Mouse (Mus musculus): ENCODE measurements at regions not wholly inside any gene's neighbourhood (a gene's known extent, or its start where the extent isn't known, plus 50 kb on each side); places are given as distances from the start of the nearest gene placed in this dataset.

DNA sequence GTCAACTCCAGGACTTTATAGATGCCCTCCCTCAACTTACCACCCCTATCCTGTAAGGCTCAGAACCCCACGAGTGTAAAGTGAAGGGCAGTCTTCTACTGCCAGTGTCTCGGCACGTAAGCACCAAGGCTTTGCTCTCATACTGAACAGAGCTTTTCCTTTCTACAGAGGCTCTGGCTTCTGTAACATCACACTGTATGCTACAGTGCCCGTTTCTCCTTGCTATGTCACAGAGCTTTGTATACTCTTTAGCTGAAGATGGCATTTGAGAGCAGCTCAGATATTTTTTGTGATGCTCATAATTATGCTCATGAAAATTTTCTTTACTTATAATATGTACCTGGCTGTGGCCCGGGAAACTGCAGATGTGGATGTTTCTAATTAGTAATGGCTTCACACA, 53.2 kb upstream of the Gpc5 start:
- Histone ChIP-seq H3K36me3 (replicated peaks; ENCODE audit: insufficient read depth, low read length) (peaks cover 4% of the 10 kb centered on the region), H3K4me1 (ENCODE audit: insufficient read depth) (peaks cover 12% of the 10 kb centered on the region), H3K27ac (ENCODE audit: low read depth) (no peak overlapping the region), H3K4me2 (ENCODE audit: low read depth, low read length) (no peak overlapping the region), H3K4me3 (ENCODE audit: low read depth, low read length) (no peak overlapping the region), H3K9me3 (ENCODE audit: low read length) (no peaks in the 10 kb centered on the region), H3K27me3 (ENCODE audit: insufficient read depth, low read length) (0 out of 2 replicates have a peak, but pooled peaks cover 3% of the 10 kb centered on the region), H3K9ac (replicated peaks) (no peak overlapping the region)
- no peak for DNase-seq
- WGBS (ENCODE audit: insufficient replicate concordance), result 79% methylated on average over 5 of the region's 5 CpGs
- TF ChIP-seq CTCF (IDR thresholded peaks at IDR 0.05; ENCODE audit: low read depth), result no peak
- no peak for TF ChIP-seq EP300 (IDR thresholded peaks at IDR 0.05; ENCODE audit: low read depth)
- no peak for ATAC-seq

DNA sequence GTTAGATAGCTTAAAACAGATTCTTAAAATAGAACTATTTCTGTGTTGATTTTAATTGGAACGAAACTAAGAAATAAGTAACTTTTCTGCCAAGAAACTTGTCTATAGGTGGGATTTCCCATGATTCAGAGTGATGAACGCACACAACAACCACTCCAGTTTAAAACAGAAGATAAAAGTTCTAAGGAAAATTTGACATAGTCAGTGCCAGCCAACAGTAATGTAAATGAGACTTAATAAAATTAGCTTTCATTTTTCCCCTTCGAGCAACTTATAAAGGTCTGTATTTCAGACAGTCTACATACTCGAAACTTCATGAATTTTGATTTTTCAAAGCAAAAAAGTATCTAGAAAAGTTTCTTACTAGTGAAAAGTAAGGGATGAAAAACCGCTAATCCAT, 52.5 kb upstream of the Gpc5 start:
- Histone ChIP-seq H3K4me2 (ENCODE audit: low read depth, low read length) (peak overlapping the region; percentile 73), H3K4me1 (ENCODE audit: insufficient read depth) (peaks cover 15% of the 10 kb centered on the region), H3K27me3 (ENCODE audit: insufficient read depth, low read length) (0 out of 2 replicates have a peak, but pooled peaks cover 3% of the 10 kb centered on the region), H3K4me3 (ENCODE audit: low read depth, low read length) (no peak overlapping the region), H3K27ac (ENCODE audit: low read depth) (no peak overlapping the region), H3K9ac (replicated peaks) (no peak overlapping the region), H3K9me3 (ENCODE audit: low read length) (no peaks in the 10 kb centered on the region), H3K36me3 (replicated peaks; ENCODE audit: insufficient read depth, low read length) (peaks cover 11% of the 10 kb centered on the region)
- 65% methylated on average over 5 of the region's 5 CpGs for WGBS (ENCODE audit: insufficient replicate concordance)
- DNase-seq, result no peak
- TF ChIP-seq CTCF (IDR thresholded peaks at IDR 0.05; ENCODE audit: low read depth) (no peak), EP300 (IDR thresholded peaks at IDR 0.05; ENCODE audit: low read depth) (no peak)
- ATAC-seq, result no peak

- peak overlapping the region; percentile 67 for H3K4me3 ChIP-seq (ENCODE audit: low read depth, low read length)
- 2% methylated on average over 26 of the region's 30 CpGs for WGBS (ENCODE audit: insufficient replicate concordance)
- peaks cover 17% of the 10 kb centered on the region for H3K36me3 ChIP-seq (replicated peaks; ENCODE audit: insufficient read depth, low read length)
- DNase-seq, result no peak
- H3K4me1 ChIP-seq (ENCODE audit: insufficient read depth), result peaks cover 15% of the 10 kb centered on the region
- H3K27ac ChIP-seq (ENCODE audit: low read depth), result peak overlapping the region; percentile 96
- peak overlapping the region; percentile 73 for H3K4me2 ChIP-seq (ENCODE audit: low read depth, low read length)
- H3K9me3 ChIP-seq (ENCODE audit: low read length), result no peaks in the 10 kb centered on the region
- 0 out of 2 replicates have a peak, but pooled peaks cover 3% of the 10 kb centered on the region for H3K27me3 ChIP-seq (ENCODE audit: insufficient read depth, low read length)
- ATAC-seq, result peak; percentile 22; the same call in 1 of the 2 replicates
- TF ChIP-seq CTCF (IDR thresholded peaks at IDR 0.05; ENCODE audit: low read depth), result no peak
- no peak for TF ChIP-seq EP300 (IDR thresholded peaks at IDR 0.05; ENCODE audit: low read depth)
- H3K9ac ChIP-seq (replicated peaks), result peak overlapping the region; percentile 89
These were observed 51.9 kb upstream of the Gpc5 start for GRCm38 (mm10) chr14:115040091-115040571.

DNA sequence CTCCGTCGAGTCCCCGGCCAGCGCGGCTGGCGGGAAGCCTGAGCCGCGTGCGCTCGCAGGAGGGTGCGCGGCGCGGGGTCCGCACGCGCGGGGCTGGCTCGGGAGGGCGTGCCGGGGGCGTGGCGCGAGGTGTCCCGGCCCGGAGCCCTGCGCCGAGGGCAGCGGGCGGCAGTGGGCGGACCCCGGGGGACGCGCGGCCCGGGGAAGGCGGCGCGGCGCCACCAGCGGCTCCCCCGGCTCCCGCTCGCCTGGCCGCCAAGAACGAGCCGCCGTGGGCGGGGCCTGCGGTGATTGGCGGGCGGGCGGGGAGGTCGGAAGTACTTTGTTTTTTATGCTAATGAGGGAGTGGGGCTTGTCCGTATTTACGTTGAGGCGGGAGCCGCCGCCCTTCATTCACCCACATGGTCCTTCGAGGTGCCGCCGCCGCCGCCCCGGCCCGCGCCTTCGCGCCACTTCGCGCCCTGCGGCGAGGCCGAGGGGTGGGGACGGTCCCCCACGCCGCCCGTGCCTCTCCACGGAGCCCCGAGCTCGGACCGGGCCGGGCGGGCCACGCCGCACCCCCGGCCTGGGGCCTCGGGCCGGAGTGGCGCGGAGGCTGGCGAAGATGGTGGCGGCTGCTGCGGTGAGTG, 51.3 kb upstream of the Gpc5 start:
- TF ChIP-seq CTCF (IDR thresholded peaks at IDR 0.05; ENCODE audit: low read depth), result no peak
- no peak for TF ChIP-seq EP300 (IDR thresholded peaks at IDR 0.05; ENCODE audit: low read depth)
- Histone ChIP-seq H3K36me3 (replicated peaks; ENCODE audit: insufficient read depth, low read length) (peaks cover 23% of the 10 kb centered on the region), H3K9me3 (ENCODE audit: low read length) (no peaks in the 10 kb centered on the region), H3K9ac (replicated peaks) (peak overlapping the region; percentile 89), H3K27ac (ENCODE audit: low read depth) (peak overlapping the region; percentile 96), H3K4me2 (ENCODE audit: low read depth, low read length) (peak overlapping the region; percentile 73), H3K4me1 (ENCODE audit: insufficient read depth) (peaks cover 15% of the 10 kb centered on the region), H3K27me3 (ENCODE audit: insufficient read depth, low read length) (0 out of 2 replicates have a peak, but pooled peaks cover 3% of the 10 kb centered on the region), H3K4me3 (ENCODE audit: low read depth, low read length) (peak overlapping the region; percentile 67)
- ATAC-seq, result peak; percentile 83
- WGBS (ENCODE audit: insufficient replicate concordance), result 4% methylated on average over 65 of the region's 94 CpGs
- peak; percentile 92 for DNase-seq

DNA sequence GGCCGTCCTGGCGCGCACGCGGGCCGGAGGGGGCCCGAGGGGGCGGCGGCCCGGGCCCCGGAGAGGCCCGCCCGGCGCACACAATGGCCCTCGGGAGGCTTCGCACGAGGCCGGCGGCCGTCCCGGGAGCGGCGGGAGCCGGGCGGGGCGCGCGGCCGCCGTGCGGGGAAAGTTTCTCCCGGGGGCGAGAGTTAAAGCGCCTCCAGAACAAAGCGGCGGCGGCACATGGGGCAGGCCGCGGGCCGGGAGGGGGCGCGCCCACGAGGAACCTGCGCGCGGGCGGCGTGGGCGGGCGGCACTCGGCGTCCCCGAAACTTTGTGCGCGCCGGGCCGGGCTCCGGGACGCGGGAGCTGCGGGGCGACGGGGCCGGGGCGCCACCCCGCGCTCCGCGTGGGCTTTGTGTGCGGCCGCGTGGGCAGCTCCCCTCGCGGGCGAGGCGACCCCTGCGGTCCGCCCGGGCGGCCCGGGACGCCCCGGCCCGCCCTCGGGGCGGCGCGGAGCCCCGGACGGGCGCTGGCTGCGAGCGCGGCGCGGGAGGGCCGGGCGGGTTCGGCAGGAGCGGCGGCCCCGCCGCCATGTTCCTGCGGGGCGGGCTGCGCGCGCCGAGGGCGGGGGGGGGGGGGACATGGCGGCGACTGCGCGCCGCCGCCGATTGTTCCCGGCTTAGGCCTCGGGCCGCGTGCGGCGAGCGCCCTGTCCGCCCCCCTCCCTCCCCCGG, 50.5 kb upstream of the Gpc5 start:
- Histone ChIP-seq H3K9me3 (ENCODE audit: low read length) (no peaks in the 10 kb centered on the region), H3K4me1 (ENCODE audit: insufficient read depth) (peaks cover 15% of the 10 kb centered on the region), H3K27me3 (ENCODE audit: insufficient read depth, low read length) (0 out of 2 replicates have a peak, but pooled peaks cover 3% of the 10 kb centered on the region), H3K27ac (ENCODE audit: low read depth) (peak overlapping the region; percentile 96), H3K4me3 (ENCODE audit: low read depth, low read length) (peak overlapping the region; percentile 67), H3K9ac (replicated peaks) (peak overlapping the region; percentile 89), H3K36me3 (replicated peaks; ENCODE audit: insufficient read depth, low read length) (peaks cover 28% of the 10 kb centered on the region), H3K4me2 (ENCODE audit: low read depth, low read length) (peak overlapping the region; percentile 73)
- ATAC-seq (peak; percentile 64), DNase-seq (peak; percentile 55)
- TF ChIP-seq EP300 (IDR thresholded peaks at IDR 0.05; ENCODE audit: low read depth), result no peak
- no peak for TF ChIP-seq CTCF (IDR thresholded peaks at IDR 0.05; ENCODE audit: low read depth)
- whole genome bisulfite sequencing (ENCODE audit: insufficient replicate concordance), result 0% methylated on average over 17 of the region's 126 CpGs

DNA sequence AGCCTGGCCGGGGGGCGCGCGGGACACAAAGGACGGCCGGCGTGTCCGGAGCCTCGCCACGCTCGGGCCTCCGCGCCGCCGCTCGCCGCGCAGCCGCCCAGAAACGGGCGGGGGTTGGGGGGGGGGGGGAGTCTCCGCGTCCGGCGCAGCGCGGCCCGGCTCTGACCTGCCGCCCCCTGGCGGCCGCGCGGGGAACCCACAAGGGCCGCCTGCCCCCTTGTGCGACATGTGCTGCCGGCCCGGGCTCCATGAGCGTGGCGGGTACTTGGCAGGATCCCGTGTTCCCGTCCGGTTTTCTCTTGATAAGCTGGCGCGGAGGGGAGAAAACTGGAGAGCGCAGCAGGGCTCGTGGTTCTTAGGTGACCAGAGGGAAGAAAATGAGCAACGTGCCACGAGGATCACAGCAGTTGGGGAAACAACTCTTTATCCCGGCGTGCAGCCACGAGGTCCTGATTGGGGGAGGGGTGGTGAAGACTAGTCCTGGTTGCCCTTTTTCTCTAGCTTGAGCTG, 49.9 kb upstream of the Gpc5 start:
- Histone ChIP-seq H3K27ac (ENCODE audit: low read depth) (peak overlapping the region; percentile 96), H3K4me1 (ENCODE audit: insufficient read depth) (peaks cover 15% of the 10 kb centered on the region), H3K4me2 (ENCODE audit: low read depth, low read length) (peak overlapping the region; percentile 73), H3K4me3 (ENCODE audit: low read depth, low read length) (peak overlapping the region; percentile 67), H3K36me3 (replicated peaks; ENCODE audit: insufficient read depth, low read length) (peaks cover 34% of the 10 kb centered on the region), H3K9ac (replicated peaks) (peak overlapping the region; percentile 89), H3K9me3 (ENCODE audit: low read length) (no peaks in the 10 kb centered on the region), H3K27me3 (ENCODE audit: insufficient read depth, low read length) (0 out of 2 replicates have a peak, but pooled peaks cover 3% of the 10 kb centered on the region)
- 0% methylated on average over 30 of the region's 51 CpGs for whole genome bisulfite sequencing (ENCODE audit: insufficient replicate concordance)
- DNase-seq (peak; percentile 89), ATAC-seq (peak; percentile 78)
- TF ChIP-seq EP300 (IDR thresholded peaks at IDR 0.05; ENCODE audit: low read depth) (no peak), CTCF (IDR thresholded peaks at IDR 0.05; ENCODE audit: low read depth) (peak; percentile 78)

Data from liver, postnatal 0 days (tissue).